Comparison of ENCODE assay signal across 24 mouse cellular contexts in genomic region chr9:105764127-105764526, GRCm38 (mm10).
A peak's percentile ranks its signal among the peaks of the same experiment; 100 is the strongest.
DNase-seq lines count a peak whose midpoint lies in the region; ATAC-seq and TF ChIP-seq lines count a peak whose summit lies in the region.
"Had no signal": no experiment of that assay in that cellular context is flagged by ENCODE, and none has a peak within 500 bp of the region (broad histone marks: within the 10 kb centered on the region; RNA-seq: fewer than 3 reads in every experiment).

No protein-coding gene starts in this region.

- no peak for DNase-seq in intestine, embryonic 14.5 days (ENCODE audit: low spot score)
- peak; percentile 32 for DNase-seq in lung, postnatal 10 days
- no peak for DNase-seq in gastrocnemius, adult 18-20 months (ENCODE audit: low spot score)
- no peak for DNase-seq in midbrain, embryonic 10.5 days (ENCODE audit: low spot score)
- DNase-seq: adrenal gland, postnatal 36 days; cerebellum, adult 18-20 months; cerebellum, postnatal 10 days; gastrocnemius, postnatal 10 days; kidney, adult 8-10 months; kidney, postnatal 4 days; liver, postnatal 0 days; thymus, adult 18-20 months; thymus, postnatal 25 days had no signal

- peak; percentile 80 for ATAC-seq in intestine, embryonic 14.5 days (replicated peaks; ENCODE audit: low FRiP score, low TSS enrichment, low read depth)
- ATAC-seq in intestine, embryonic 16.5 days = no peak
- peak; percentile 87 for ATAC-seq in stomach, embryonic 15.5 days (ENCODE audit: insufficient read depth, low FRiP score, low read depth)
- ATAC-seq in hindbrain, embryonic 16.5 days = no peak
- ATAC-seq: forebrain, embryonic 13.5 days; liver, embryonic 12.5 days; liver, postnatal 0 days; midbrain, embryonic 13.5 days had no signal

- no peak overlapping the region for H3K27ac ChIP-seq in intestine, embryonic 14.5 days (ENCODE audit: low read depth)
- no peak overlapping the region for H3K27ac ChIP-seq in intestine, embryonic 16.5 days (ENCODE audit: low read length)
- peak overlapping the region; percentile 73 for H3K27ac ChIP-seq in embryonic fibroblast, embryonic 13.5 days (ENCODE audit: insufficient read depth, low read length)
- H3K27ac ChIP-seq in stomach, embryonic 15.5 days = no peak overlapping the region
- H3K27ac ChIP-seq in hindbrain, embryonic 16.5 days (ENCODE audit: low read depth, low read length) = no peak overlapping the region
- H3K27ac ChIP-seq in midbrain, embryonic 10.5 days (replicated peaks) = no peak overlapping the region
- H3K27ac ChIP-seq: embryonic facial prominence, embryonic 15.5 days; forebrain, embryonic 13.5 days; hindbrain, embryonic 12.5 days; kidney, postnatal 0 days; liver, embryonic 12.5 days; midbrain, embryonic 13.5 days had no signal

- no peaks in the 10 kb centered on the region for H3K36me3 ChIP-seq in intestine, embryonic 14.5 days (ENCODE audit: control insufficient read depth, insufficient read depth, low read length)
- no peaks in the 10 kb centered on the region for H3K36me3 ChIP-seq in intestine, embryonic 16.5 days (ENCODE audit: control insufficient read depth, insufficient read depth, low read length)
- H3K36me3 ChIP-seq in stomach, embryonic 15.5 days = no peaks in the 10 kb centered on the region
- no peaks in the 10 kb centered on the region for H3K36me3 ChIP-seq in hindbrain, embryonic 16.5 days (ENCODE audit: control insufficient read depth, insufficient read depth, low read length)
- H3K36me3 ChIP-seq in midbrain, embryonic 10.5 days = no peaks in the 10 kb centered on the region
- H3K36me3 ChIP-seq: embryonic facial prominence, embryonic 15.5 days; hindbrain, embryonic 12.5 days; liver, embryonic 12.5 days; midbrain, embryonic 13.5 days had no signal

- no peak for TF ChIP-seq POLR2A in embryonic fibroblast, embryonic 13.5 days (IDR thresholded peaks at IDR 0.05; ENCODE audit: low read depth, low read length)

- H3K9me3 ChIP-seq in intestine, embryonic 14.5 days (ENCODE audit: control insufficient read depth, low read length) = no peaks in the 10 kb centered on the region
- H3K9me3 ChIP-seq in intestine, embryonic 16.5 days (ENCODE audit: control insufficient read depth, low read length) = no peaks in the 10 kb centered on the region
- no peaks in the 10 kb centered on the region for H3K9me3 ChIP-seq in stomach, embryonic 15.5 days
- no peaks in the 10 kb centered on the region for H3K9me3 ChIP-seq in hindbrain, embryonic 16.5 days (ENCODE audit: control insufficient read depth, low read length)
- no peaks in the 10 kb centered on the region for H3K9me3 ChIP-seq in midbrain, embryonic 10.5 days (replicated peaks)
- H3K9me3 ChIP-seq: embryonic facial prominence, embryonic 15.5 days; forebrain, embryonic 13.5 days; hindbrain, embryonic 12.5 days; liver, embryonic 12.5 days; megakaryocyte, embryonic 14.5 days; midbrain, embryonic 13.5 days had no signal

- no peak overlapping the region for H3K4me3 ChIP-seq in intestine, embryonic 14.5 days (ENCODE audit: low read depth, low read length)
- no peak overlapping the region for H3K4me3 ChIP-seq in intestine, embryonic 16.5 days (ENCODE audit: low read length)
- no peak overlapping the region for H3K4me3 ChIP-seq in embryonic fibroblast, embryonic 13.5 days (ENCODE audit: insufficient read depth, low read length)
- H3K4me3 ChIP-seq in stomach, embryonic 15.5 days (replicated peaks) = no peak overlapping the region
- H3K4me3 ChIP-seq in hindbrain, embryonic 16.5 days (ENCODE audit: low read length) = no peak overlapping the region
- no peak overlapping the region for H3K4me3 ChIP-seq in midbrain, embryonic 10.5 days
- H3K4me3 ChIP-seq: embryonic facial prominence, embryonic 15.5 days; forebrain, embryonic 13.5 days; hindbrain, embryonic 12.5 days; liver, embryonic 12.5 days; megakaryocyte, embryonic 14.5 days; midbrain, embryonic 13.5 days had no signal

- no peaks in the 10 kb centered on the region for H3K4me1 ChIP-seq in intestine, embryonic 14.5 days (replicated peaks; ENCODE audit: control insufficient read depth, insufficient read depth, low read length)
- no peaks in the 10 kb centered on the region for H3K4me1 ChIP-seq in intestine, embryonic 16.5 days (ENCODE audit: control insufficient read depth, insufficient read depth, low read length)
- no peaks in the 10 kb centered on the region for H3K4me1 ChIP-seq in embryonic fibroblast, embryonic 13.5 days (ENCODE audit: control insufficient read depth, insufficient read depth, low read length)
- no peaks in the 10 kb centered on the region for H3K4me1 ChIP-seq in stomach, embryonic 15.5 days
- no peaks in the 10 kb centered on the region for H3K4me1 ChIP-seq in hindbrain, embryonic 16.5 days (ENCODE audit: control insufficient read depth, insufficient read depth, low read depth, low read length)
- no peaks in the 10 kb centered on the region for H3K4me1 ChIP-seq in midbrain, embryonic 10.5 days
- H3K4me1 ChIP-seq: embryonic facial prominence, embryonic 15.5 days; forebrain, embryonic 13.5 days; hindbrain, embryonic 12.5 days; liver, embryonic 12.5 days; midbrain, embryonic 13.5 days had no signal

- no peak for TF ChIP-seq CTCF in embryonic fibroblast, embryonic 13.5 days (IDR thresholded peaks at IDR 0.05; ENCODE audit: borderline replicate concordance, insufficient read depth, low read length)

- H3K27me3 ChIP-seq in intestine, embryonic 14.5 days (replicated peaks; ENCODE audit: control insufficient read depth, insufficient read depth, low read length) = no peaks in the 10 kb centered on the region
- H3K27me3 ChIP-seq in intestine, embryonic 16.5 days (replicated peaks; ENCODE audit: control insufficient read depth, insufficient read depth, low read length) = no peaks in the 10 kb centered on the region
- no peaks in the 10 kb centered on the region for H3K27me3 ChIP-seq in stomach, embryonic 15.5 days (replicated peaks)
- no peaks in the 10 kb centered on the region for H3K27me3 ChIP-seq in hindbrain, embryonic 16.5 days (replicated peaks; ENCODE audit: control insufficient read depth, insufficient read depth, low read length)
- H3K27me3 ChIP-seq in midbrain, embryonic 10.5 days (ENCODE audit: low read depth, poor library complexity, severe bottlenecking) = no peaks in the 10 kb centered on the region
- H3K27me3 ChIP-seq: embryonic facial prominence, embryonic 15.5 days; forebrain, embryonic 13.5 days; hindbrain, embryonic 12.5 days; liver, embryonic 12.5 days; megakaryocyte, embryonic 14.5 days; midbrain, embryonic 13.5 days had no signal

- no peak overlapping the region for H3K9ac ChIP-seq in intestine, embryonic 14.5 days (ENCODE audit: low read length)
- H3K9ac ChIP-seq in intestine, embryonic 16.5 days (ENCODE audit: low read depth, low read length) = no peak overlapping the region
- no peak overlapping the region for H3K9ac ChIP-seq in stomach, embryonic 15.5 days
- H3K9ac ChIP-seq in hindbrain, embryonic 16.5 days (ENCODE audit: low read depth, low read length) = no peak overlapping the region
- H3K9ac ChIP-seq: embryonic facial prominence, embryonic 15.5 days; forebrain, embryonic 13.5 days; hindbrain, embryonic 12.5 days; liver, embryonic 12.5 days; liver, postnatal 0 days; midbrain, embryonic 13.5 days had no signal

- 51% methylated on average over 5 of the region's 5 CpGs for WGBS in intestine, embryonic 14.5 days
- WGBS in intestine, embryonic 16.5 days = 56% methylated on average over 5 of the region's 5 CpGs
- WGBS in stomach, embryonic 15.5 days = 51% methylated on average over 5 of the region's 5 CpGs
- 79% methylated on average over 5 of the region's 5 CpGs for WGBS in hindbrain, embryonic 16.5 days
- WGBS in midbrain, embryonic 10.5 days = 80% methylated on average over 5 of the region's 5 CpGs

- no peak overlapping the region for H3K4me2 ChIP-seq in intestine, embryonic 14.5 days (ENCODE audit: low read length)
- no peak overlapping the region for H3K4me2 ChIP-seq in intestine, embryonic 16.5 days (ENCODE audit: low read depth, low read length)
- H3K4me2 ChIP-seq in stomach, embryonic 15.5 days = no peak overlapping the region
- H3K4me2 ChIP-seq in hindbrain, embryonic 16.5 days (ENCODE audit: low read length) = no peak overlapping the region
- H3K4me2 ChIP-seq: embryonic facial prominence, embryonic 15.5 days; forebrain, embryonic 13.5 days; hindbrain, embryonic 12.5 days; liver, embryonic 12.5 days; midbrain, embryonic 13.5 days had no signal

Comparison
In these comparisons a context has a peak if more than half of its experiments do, and no peak if none do; other contexts are left out.
1. ATAC-seq: peak in intestine, embryonic 14.5 days (single experiment) and stomach, embryonic 15.5 days (single experiment); none in intestine, embryonic 16.5 days (single experiment) and hindbrain, embryonic 16.5 days (single experiment).